Mouse (Mus musculus) ES-E14 (cell line): ENCODE results near the gene Dhx9. TPM values are rescaled to one million over a fixed set of nuclear protein-coding genes. Genes with fewer than 3 reads are reported as not detected.
"Not testable (repeated sequence)": the region's sequence is repeated elsewhere in the genome, so short reads cannot be mapped to it uniquely, and the experiment has no call there.

Experiments
- DNase-seq: peaks from one replicate; pipeline ENCODE4 v3.0.0-alpha.2; 2013; ENCODE audit warnings: low read depth, low spot score
- H3K27ac ChIP-seq: 2 replicates; pipeline ENCODE4 v1.5.1; 2012; ENCODE audit warnings: low read depth, mild to moderate bottlenecking, low read length, moderate library complexity, mixed read lengths; ENCODE audit not compliant: poor library complexity, insufficient read depth, severe bottlenecking
- H3K36me3 ChIP-seq: 2 replicates; pipeline ENCODE4 v1.6.1; 2012; ENCODE audit warnings: mild to moderate bottlenecking, low read length, moderate library complexity, mixed read lengths; ENCODE audit not compliant: control insufficient read depth, poor library complexity, insufficient read depth, severe bottlenecking
- H3K4me1 ChIP-seq, 2 experiments: fragments of 150-350 bp in 1 of 2; sonication (generic) in 1 of 2; 2 replicates each; pipeline ENCODE4 v1.6.1; 2012; ENCODE audit warnings: low read length in 2 of 2, mild to moderate bottlenecking in 1 of 2, mixed read lengths in 1 of 2; ENCODE audit not compliant: control insufficient read depth in 2 of 2, insufficient read depth in 2 of 2, poor library complexity in 1 of 2
- H3K4me3 ChIP-seq, 2 experiments: fragments of 150-350 bp in 1 of 2; sonication (generic) in 1 of 2; 2 replicates each; pipeline ENCODE4 v1.5.1; 2012; ENCODE audit warnings: low read length in 2 of 2, low read depth in 1 of 2, mild to moderate bottlenecking in 1 of 2, mixed read lengths in 1 of 2; ENCODE audit not compliant: insufficient read depth in 1 of 2, poor library complexity in 1 of 2, severe bottlenecking in 1 of 2
- H3K9ac ChIP-seq: 2 replicates; pipeline ENCODE4 v1.6.1; 2012; ENCODE audit warnings: low read depth, mild to moderate bottlenecking, low read length, mixed read lengths; ENCODE audit not compliant: poor library complexity, insufficient read depth, severe bottlenecking
- H3K9me3 ChIP-seq: fragments of 150-350 bp; sonication (generic); 2 replicates; pipeline ENCODE4 v1.6.1; 2012; ENCODE audit warnings: low read depth, mild to moderate bottlenecking, low read length; ENCODE audit not compliant: control insufficient read depth, insufficient read depth
- in situ Hi-C, 2 experiments: fragments of 600-800 bp; cut with MboI; formaldehyde crosslinking; loops; one replicate each; pipeline ENCODE4 v1.15.1; 2025; ENCODE audit warnings: low sequenced_read_pairs in 2 of 2, inconsistent platforms in 1 of 2; ENCODE audit not compliant: unreplicated experiment in 2 of 2
- total RNA-seq: library from RNA; depleted of rRNA; stranded (reverse); fragments of 300-350 nt; gene quantifications from 2 replicates; pipeline ENCODE4 v1.2.3, GENCODE M21; 2012; rRNA removed

The Dhx9 gene
- total RNA-seq, 1 experiment, result 160 TPM

DNA sequence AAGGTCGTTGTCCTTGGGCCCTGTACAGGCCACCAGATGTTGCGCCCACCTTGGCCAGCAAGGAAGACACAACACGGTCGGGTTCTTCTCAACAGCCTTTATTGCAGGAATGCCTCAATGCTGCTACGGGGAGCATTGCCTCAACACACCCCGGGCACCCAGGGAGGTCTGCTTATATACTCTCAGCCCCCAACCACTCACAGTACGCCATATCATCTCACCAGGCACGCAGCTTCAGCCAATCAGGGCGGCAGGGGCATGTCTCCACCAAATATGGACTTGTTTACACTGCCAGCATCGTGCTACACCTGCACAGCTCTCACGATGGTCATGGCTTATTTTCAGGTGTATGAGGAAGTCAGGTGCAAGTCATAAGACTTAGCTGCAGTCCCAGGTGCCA lies 79.8 kb downstream of the Dhx9 start:
- in situ Hi-C loops, DNase-seq, H3K9ac ChIP-seq, H3K27ac ChIP-seq, H3K9me3 ChIP-seq, H3K4me1 ChIP-seq, H3K36me3 ChIP-seq: not testable (repeated sequence)
- H3K4me3 ChIP-seq, result peak overlapping the region in 1 of 2 experiments; percentile 4; a peak in 1 of 4 replicates

Other genes starting within 250 kb of the Dhx9 start
- 313 and 410 TPM in 2 replicates for gene Lamc1, start 154.9 kb downstream of the Dhx9 start, total RNA-seq
- gene Shcbp1l, start 62.5 kb downstream of the Dhx9 start, total RNA-seq, result 2.3 and 3.1 TPM in 2 replicates
- gene Npl, start 62.4 kb upstream of the Dhx9 start, total RNA-seq, result 7.1 and 15.6 TPM in 2 replicates
- 0.26 and 0.31 TPM in 2 replicates for gene Rgs8, start 165.4 kb upstream of the Dhx9 start, total RNA-seq